Mouse (Mus musculus): ENCODE results near the gene Dact3. TPM values are rescaled to one million over a fixed set of nuclear protein-coding genes. Genes with fewer than 3 reads are reported as not detected.
A peak's percentile ranks its signal among the peaks of the same experiment; 100 is the strongest.

Dact3 gene
- total RNA-seq, 2 experiments from 2014 or later, result 179 to 210 TPM

DNA sequence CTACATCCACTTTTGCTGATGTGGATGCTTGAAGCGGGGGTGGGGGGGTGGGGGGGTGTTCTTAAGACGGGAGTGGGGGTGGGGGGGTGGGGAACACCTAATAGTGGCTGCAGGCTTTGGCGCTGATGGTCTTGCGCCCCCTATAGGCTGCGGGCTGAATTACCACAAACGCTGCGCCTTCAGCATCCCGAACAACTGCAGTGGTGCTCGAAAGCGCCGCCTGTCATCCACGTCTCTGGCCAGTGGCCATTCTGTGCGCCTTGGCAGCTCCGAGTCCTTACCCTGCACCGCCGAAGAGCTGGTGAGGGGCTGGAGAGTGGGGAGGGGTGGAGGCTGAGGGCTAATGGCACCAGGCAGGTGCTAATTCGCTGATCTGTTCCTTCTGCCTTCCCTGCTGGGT is 26.5 kb upstream of the Dact3 start:
- intact Hi-C loops (cut with DNase I), result loop anchor here (5.0 kb wide), 1 partner anchor 36 kb away; no protein-coding TSS in a partner anchor
- DNase-seq (ENCODE audit: low spot score in 2 of 2), result peak; percentile 62 to 69

- intact Hi-C loops (cut with DNase I), result no loop called here
- no peak for DNase-seq (ENCODE audit: low spot score in 2 of 2)
Observed at GRCm38 (mm10) chr7:16851636-16852035, 23.5 kb upstream of the Dact3 start.

DNA sequence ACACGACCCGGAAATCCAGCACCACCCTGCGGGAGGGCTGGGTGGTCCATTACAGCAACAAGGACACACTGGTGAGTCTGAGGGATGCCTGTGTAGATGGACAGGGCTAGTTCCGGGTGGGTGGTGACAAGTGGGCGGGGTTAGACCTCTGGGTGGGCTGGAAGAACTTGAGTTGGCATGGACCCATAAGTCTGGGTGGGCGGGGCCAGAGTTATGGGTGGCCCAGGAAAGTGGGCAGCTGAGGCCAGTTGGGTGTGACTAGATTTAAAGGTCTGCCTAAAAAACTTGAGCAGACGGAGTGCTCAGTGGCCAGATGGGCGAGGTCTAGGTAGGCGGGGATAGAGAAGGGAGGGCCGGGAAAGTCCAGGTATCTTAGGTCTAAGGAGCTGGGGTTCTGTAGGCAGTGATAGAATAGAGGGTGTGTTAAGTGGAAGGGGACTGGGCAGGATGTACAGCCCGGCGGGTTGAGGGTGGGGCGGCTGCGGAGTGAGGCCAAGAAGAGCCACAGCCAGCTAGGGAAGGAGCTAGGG is 21.8 kb upstream of the Dact3 start:
- intact Hi-C loops (cut with DNase I), result no loop called here
- no peak for DNase-seq (ENCODE audit: low spot score in 2 of 2)

GRCm38 (mm10) chr7:16858336-16858735 is 16.8 kb upstream of the Dact3 start:
- intact Hi-C loops (cut with DNase I), result loop anchor here (5.0 kb wide), 1 partner anchor 36 kb away; no protein-coding TSS in a partner anchor
- DNase-seq (ENCODE audit: low spot score in 2 of 2), result no peak

- DNase-seq (ENCODE audit: low spot score in 2 of 2), result peak in 1 of 2 experiments; percentile 41
- intact Hi-C loops (cut with DNase I), result loop anchor here (5.0 kb wide), 1 partner anchor 38 kb away; no protein-coding TSS in a partner anchor
Observed at GRCm38 (mm10) chr7:16859902-16860651, 15.0 kb upstream of the Dact3 start.

- intact Hi-C loops (cut with DNase I), result no loop called here
- no peak for DNase-seq (ENCODE audit: low spot score in 2 of 2)
Observed at GRCm38 (mm10) chr7:16867488-16867887, 7.6 kb upstream of the Dact3 start.

- peak; percentile 89 to 90 for DNase-seq (ENCODE audit: low spot score in 2 of 2)
- intact Hi-C loops (cut with DNase I), result no loop called here
Observed at GRCm38 (mm10) chr7:16869497-16869896, 5.6 kb upstream of the Dact3 start.

DNA sequence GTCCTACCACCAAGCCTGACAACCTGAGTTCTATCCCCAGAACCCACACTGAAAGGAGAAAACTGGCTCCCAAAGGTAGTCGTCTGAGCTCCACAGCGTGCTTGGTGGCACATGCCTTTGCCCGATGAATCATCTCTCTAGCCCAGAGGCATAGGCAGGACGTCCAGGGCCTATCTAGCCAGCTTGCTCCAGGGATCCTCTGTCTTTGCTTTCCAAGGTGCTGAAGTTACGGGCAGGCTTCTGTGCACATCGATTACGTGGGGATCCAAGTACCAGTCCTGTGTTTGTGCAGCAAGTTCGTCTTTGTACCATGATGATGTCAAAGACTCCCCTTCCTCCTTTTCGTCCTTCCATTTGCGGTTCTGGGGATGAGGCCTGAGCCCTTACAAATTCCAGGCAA is 3.5 kb upstream of the Dact3 start:
- no peak for DNase-seq (ENCODE audit: low spot score in 2 of 2)
- intact Hi-C loops (cut with DNase I), result no loop called here

- DNase-seq (ENCODE audit: low spot score in 2 of 2), result no peak
- intact Hi-C loops (cut with DNase I), result no loop called here
Observed at GRCm38 (mm10) chr7:16872478-16872877, 2.6 kb upstream of the Dact3 start.

- no peak for DNase-seq (ENCODE audit: low spot score in 2 of 2)
- intact Hi-C loops (cut with DNase I), result no loop called here
Observed at GRCm38 (mm10) chr7:16873392-16873791, 1.7 kb upstream of the Dact3 start.

- intact Hi-C loops (cut with DNase I), result loop anchor here (2.0 kb wide), 1 partner anchor 17 kb away; the partner anchor contains the start of gene Gng8
- DNase-seq (ENCODE audit: low spot score in 2 of 2), result peak; percentile 76 to 82
Observed at GRCm38 (mm10) chr7:16874190-16874589, 927 bp upstream of the Dact3 start.

- intact Hi-C loops (cut with DNase I), result loop anchor here (2.0 kb wide), 1 partner anchor 16 kb away; the partner anchor contains the start of gene Gng8
- peak; percentile 100 for DNase-seq (ENCODE audit: low spot score in 2 of 2)
Observed at GRCm38 (mm10) chr7:16874756-16875309, 284 bp upstream of the Dact3 start.

DNA sequence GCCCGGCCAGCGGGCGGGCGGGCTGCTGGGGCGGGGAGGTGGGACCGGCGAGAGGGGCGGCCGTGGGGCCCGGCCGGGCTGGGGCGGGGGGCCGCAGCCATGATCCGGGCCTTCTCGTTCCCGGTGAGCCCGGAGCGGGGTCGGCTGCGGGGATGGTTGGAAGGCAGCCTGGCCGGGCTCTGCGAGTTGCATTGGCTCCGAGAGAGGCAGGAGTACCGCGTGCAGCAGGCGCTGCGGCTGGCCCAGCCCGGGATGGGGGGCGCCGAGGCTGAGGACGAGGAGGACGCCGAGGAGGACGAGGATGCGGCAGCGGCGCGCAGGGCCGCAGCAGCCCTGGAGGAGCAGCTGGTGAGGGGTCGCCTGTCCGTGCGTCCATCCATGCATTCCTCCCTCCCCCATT is 209 bp downstream of the Dact3 start:
- DNase-seq (ENCODE audit: low spot score in 2 of 2), result no peak
- intact Hi-C loops (cut with DNase I), result loop anchor here (2.0 kb wide), 1 partner anchor 15 kb away; the partner anchor contains the start of gene Gng8

GRCm38 (mm10) chr7:16876006-16876405 is 889 bp downstream of the Dact3 start:
- no peak for DNase-seq (ENCODE audit: low spot score in 2 of 2)
- intact Hi-C loops (cut with DNase I), result no loop called here

- intact Hi-C loops (cut with DNase I), result no loop called here
- DNase-seq (ENCODE audit: low spot score in 2 of 2), result no peak
Observed at GRCm38 (mm10) chr7:16876608-16877007, 1.5 kb downstream of the Dact3 start.

GRCm38 (mm10) chr7:16877717-16878116 is 2.6 kb downstream of the Dact3 start:
- DNase-seq (ENCODE audit: low spot score in 2 of 2), result no peak
- intact Hi-C loops (cut with DNase I), result no loop called here

DNA sequence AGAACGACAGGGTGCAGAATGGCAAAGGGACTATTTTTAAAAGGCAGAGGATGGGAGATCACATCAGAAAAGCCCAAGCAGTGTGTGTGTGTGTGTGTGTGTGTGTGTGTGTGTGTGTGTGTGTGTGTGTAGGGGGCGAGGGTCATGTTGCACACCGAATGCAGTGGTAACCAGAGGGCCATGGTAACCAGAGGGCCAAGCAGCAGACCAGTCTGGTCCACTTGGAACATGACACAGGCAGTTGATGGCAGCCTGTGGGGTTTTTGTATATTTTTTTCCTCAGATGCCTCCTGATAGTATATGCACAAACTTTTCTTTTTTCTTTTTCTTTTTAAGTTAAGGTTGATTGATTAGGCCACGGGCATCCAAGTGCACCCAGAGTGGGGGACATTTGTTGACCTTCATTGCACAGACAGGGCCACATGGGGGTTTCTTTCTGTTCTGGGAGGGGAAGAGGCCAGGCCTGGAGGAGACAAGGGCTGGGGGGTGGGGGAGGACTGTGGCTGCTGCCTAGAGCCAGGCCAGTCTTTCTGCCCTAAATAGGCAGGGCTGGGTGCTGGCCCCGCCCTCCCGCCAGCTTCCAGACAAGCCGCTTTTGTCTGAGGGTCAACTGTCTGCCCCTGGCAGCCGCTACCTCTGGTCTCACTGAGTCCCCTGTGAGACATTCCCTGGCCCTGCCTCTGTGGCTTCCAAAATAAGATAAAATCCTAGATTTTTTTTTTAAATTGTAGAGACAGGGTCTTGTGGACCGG is 4.9 kb downstream of the Dact3 start:
- no peak for DNase-seq (ENCODE audit: low spot score in 2 of 2)
- intact Hi-C loops (cut with DNase I), result loop anchor here (10.0 kb wide), 1 partner anchor 135 kb away; no protein-coding TSS in a partner anchor

DNA sequence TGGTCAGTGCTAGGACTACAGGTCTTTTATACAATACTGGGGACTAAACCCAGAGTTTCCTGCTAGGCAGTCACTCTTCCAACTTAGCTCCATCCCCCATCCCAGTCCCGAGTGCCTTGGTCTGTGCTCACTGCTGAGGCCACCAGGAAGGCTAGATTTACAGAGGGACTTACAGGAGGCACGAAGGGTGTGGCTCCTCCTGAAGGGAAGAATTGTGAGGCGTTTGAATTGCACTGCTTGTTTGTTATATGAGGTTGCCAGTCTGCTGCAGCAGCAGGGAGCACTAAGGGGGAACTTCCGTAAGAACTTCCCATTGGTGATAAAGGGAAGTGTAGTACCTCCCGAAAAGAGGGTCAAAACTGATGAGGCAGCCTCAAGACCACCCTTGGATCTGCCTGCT is 5.5 kb downstream of the Dact3 start:
- intact Hi-C loops (cut with DNase I), result loop anchor here (10.0 kb wide), 1 partner anchor 136 kb away; no protein-coding TSS in a partner anchor
- DNase-seq (ENCODE audit: low spot score in 2 of 2), result no peak

DNA sequence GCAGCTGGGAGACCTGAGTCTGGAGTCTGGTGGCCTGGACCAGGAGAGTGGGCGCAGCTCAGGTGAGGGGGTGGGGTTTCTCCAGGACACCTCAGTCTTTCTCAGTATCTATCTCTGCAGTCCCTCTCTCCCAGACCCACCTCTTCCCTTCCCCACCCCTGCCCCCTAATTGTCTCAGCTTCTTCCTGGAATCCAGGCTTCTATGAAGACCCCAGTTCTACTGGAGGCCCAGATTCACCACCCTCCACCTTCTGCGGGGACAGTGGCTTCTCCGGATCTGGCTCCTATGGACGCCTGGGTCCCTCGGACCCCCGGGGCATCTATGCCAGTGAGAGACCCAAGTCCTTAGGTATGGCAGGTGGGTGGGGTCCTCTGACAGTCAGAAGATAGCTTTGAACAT is 8.0 kb downstream of the Dact3 start:
- intact Hi-C loops (cut with DNase I), result loop anchor here (10.0 kb wide), 1 partner anchor 138 kb away; no protein-coding TSS in a partner anchor
- DNase-seq (ENCODE audit: low spot score in 2 of 2), result no peak

GRCm38 (mm10) chr7:16884334-16884733 is 9.2 kb downstream of the Dact3 start:
- intact Hi-C loops (cut with DNase I), result loop anchor here (10.0 kb wide), 1 partner anchor 140 kb away; no protein-coding TSS in a partner anchor
- no peak for DNase-seq (ENCODE audit: low spot score in 2 of 2)
